Mouse (Mus musculus): ENCODE data around the gene Gm10639. TPM values are rescaled to one million over a fixed set of nuclear protein-coding genes. Genes with fewer than 3 reads are reported as not detected.
"Not testable (repeated sequence)": the region's sequence is repeated elsewhere in the genome, so short reads cannot be mapped to it uniquely, and the experiment has no call there.

The Gm10639 gene
- total and polyA plus RNA-seq, 2 experiments from 2014 or later, result not detected

DNA sequence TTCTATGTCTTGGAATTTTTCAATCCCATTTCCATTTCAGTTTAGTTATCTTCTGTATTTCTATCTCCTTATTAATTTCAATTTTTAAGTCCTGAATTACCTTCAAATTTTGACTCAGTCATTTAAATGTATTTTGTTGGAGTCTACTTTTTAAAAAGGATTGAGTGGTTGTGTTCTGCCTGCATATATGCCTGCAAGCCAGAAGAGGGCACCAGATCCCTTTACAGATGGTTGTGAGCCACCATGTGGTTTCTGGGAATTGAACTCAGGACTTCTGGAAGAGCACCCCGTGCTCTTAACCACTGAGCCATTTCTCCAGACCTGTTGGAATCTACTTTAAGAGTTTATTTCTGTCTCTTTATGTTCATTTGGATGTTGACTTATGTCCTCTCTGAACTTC lies 29.8 kb downstream of the Gm10639 start:
- no peaks in the 10 kb centered on the region for H3K4me1 ChIP-seq (ENCODE audit: insufficient read depth, low read length)
- 42% methylated on average over 1 of the region's 1 CpGs for WGBS
- ATAC-seq (ENCODE audit: low FRiP score) (no peak), DNase-seq (ENCODE audit: low spot score) (no peak)
- no peaks in the 10 kb centered on the region for H3K27me3 ChIP-seq (ENCODE audit: insufficient read depth, low read length)
- no peaks in the 10 kb centered on the region for H3K36me3 ChIP-seq (ENCODE audit: insufficient read depth, low read length)
- peak; percentile 61 for TF ChIP-seq CTCF (IDR thresholded peaks at IDR 0.05)
- no peak overlapping the region for H3K27ac ChIP-seq (ENCODE audit: low read depth, low read length)
- no peaks in the 10 kb centered on the region for H3K9me3 ChIP-seq (ENCODE audit: low read length)
- no peak overlapping the region for H3K4me3 ChIP-seq (ENCODE audit: low read depth, low read length)
- no peak overlapping the region for H3K9ac ChIP-seq (replicated peaks; ENCODE audit: low read length, poor library complexity, severe bottlenecking)
- H3K4me2 ChIP-seq (ENCODE audit: low read depth, low read length, poor library complexity, severe bottlenecking), result no peak overlapping the region

DNA sequence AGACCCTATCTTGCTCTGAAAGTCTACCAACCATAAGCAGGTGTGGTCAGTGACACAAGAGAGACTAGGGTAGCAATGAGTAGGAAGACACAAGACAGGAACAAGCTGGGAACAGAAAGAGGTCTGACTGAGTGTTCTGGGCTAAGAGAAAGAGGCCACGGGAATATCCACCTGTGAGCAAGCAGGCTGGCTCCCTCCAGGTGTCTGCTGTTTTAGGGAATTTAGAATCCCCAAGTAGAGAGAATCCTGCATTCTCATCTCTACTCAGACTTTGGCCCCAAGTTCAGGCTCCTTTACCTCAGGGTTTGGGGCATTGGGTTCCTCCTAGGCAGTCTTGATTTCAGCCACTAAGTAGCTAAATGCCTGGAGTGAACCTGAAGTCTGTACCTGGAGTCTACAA lies 37.6 kb downstream of the Gm10639 start, which contains the start of gene Omt2b:
Gene Omt2b, plus strand, starts transcription at position 301 of the 400 bp plus-strand sequence.
- not testable (repeated sequence) for H3K4me2 ChIP-seq (ENCODE audit: low read depth, low read length, poor library complexity, severe bottlenecking); ATAC-seq (ENCODE audit: low FRiP score); H3K9ac ChIP-seq (replicated peaks; ENCODE audit: low read length, poor library complexity, severe bottlenecking); H3K36me3 ChIP-seq (ENCODE audit: insufficient read depth, low read length); H3K9me3 ChIP-seq (ENCODE audit: low read length); DNase-seq (ENCODE audit: low spot score); H3K27ac ChIP-seq (ENCODE audit: low read depth, low read length); H3K27me3 ChIP-seq (ENCODE audit: insufficient read depth, low read length); H3K4me3 ChIP-seq (ENCODE audit: low read depth, low read length); H3K4me1 ChIP-seq (ENCODE audit: insufficient read depth, low read length)
- WGBS, result 82% methylated on average over 1 of the region's 1 CpGs

DNA sequence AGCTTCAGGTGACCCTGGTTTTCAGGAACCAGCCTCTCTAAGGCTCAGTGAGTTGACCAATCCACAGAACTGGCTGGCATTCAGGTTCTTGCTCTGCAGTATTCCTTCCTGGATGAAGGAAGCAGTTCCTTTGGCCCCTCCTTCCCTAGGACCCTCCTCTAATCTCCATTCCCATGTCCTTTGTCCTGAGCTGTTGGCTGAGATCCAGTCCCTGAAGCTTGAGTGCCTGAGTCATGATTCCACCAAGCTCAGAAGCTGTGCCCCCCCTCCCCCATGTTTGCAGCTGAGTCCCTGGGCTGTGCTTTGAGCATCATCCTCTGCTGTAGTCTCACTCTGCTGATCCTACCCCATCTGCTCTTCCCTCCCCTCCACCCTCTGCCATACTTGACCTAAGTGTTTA lies 47.3 kb downstream of the Gm10639 start:
- H3K4me3 ChIP-seq (ENCODE audit: low read depth, low read length); H3K9ac ChIP-seq (replicated peaks; ENCODE audit: low read length, poor library complexity, severe bottlenecking); H3K36me3 ChIP-seq (ENCODE audit: insufficient read depth, low read length); ATAC-seq (ENCODE audit: low FRiP score); H3K4me2 ChIP-seq (ENCODE audit: low read depth, low read length, poor library complexity, severe bottlenecking); H3K9me3 ChIP-seq (ENCODE audit: low read length); H3K27ac ChIP-seq (ENCODE audit: low read depth, low read length); H3K4me1 ChIP-seq (ENCODE audit: insufficient read depth, low read length); H3K27me3 ChIP-seq (ENCODE audit: insufficient read depth, low read length): not testable (repeated sequence)
- peak; percentile 18 for DNase-seq (ENCODE audit: low spot score)

DNA sequence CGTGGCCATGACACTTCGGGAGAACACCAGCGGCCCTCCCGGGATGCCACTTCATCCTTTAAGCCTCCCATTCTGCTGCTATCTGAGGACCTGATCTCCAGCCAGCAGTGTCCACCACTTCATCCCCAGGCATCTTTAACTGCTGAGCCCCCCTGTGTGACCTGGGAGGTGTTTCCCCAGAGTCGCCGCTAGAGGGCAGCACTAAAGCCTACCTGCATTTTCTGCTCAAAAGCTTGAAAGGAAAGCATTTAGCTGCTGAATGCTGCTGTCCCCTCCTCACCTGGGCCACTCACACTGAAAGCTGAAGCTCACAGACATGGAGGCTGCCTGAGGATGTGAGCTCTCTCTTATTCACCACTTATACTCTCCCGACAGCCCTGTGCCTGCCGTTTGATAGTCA lies 50.6 kb downstream of the Gm10639 start:
- peak overlapping the region; percentile 18; the same call in 1 of the 2 replicates for H3K4me2 ChIP-seq (ENCODE audit: low read depth, low read length, poor library complexity, severe bottlenecking)
- WGBS, result 6% methylated on average over 8 of the region's 8 CpGs
- ATAC-seq (ENCODE audit: low FRiP score), result peak; percentile 56

DNA sequence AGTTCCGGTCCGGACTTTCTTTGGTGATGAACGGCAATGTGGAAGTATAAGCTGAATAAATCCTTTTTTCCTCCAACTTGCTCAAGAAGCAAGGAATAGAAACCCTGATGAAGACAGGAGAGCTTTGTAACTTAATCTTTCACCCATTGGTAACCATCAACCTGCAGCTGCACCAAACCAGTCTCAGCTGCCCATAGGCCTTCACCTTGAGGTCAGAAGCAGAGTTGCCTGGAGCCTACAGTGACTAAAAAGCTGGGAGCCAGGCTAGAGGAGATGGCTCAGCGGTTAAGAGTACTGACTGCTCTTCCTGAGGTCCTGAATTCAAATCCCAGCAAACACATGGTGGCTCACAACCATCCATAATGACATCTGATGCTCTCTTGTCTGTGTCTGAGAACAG lies 52.8 kb downstream of the Gm10639 start:
- WGBS, result 90% methylated on average over 4 of the region's 4 CpGs
- not testable (repeated sequence) for H3K27ac ChIP-seq (ENCODE audit: low read depth, low read length); ATAC-seq (ENCODE audit: low FRiP score); H3K9me3 ChIP-seq (ENCODE audit: low read length); H3K4me3 ChIP-seq (ENCODE audit: low read depth, low read length); H3K9ac ChIP-seq (replicated peaks; ENCODE audit: low read length, poor library complexity, severe bottlenecking); DNase-seq (ENCODE audit: low spot score); H3K36me3 ChIP-seq (ENCODE audit: insufficient read depth, low read length); H3K4me1 ChIP-seq (ENCODE audit: insufficient read depth, low read length); H3K27me3 ChIP-seq (ENCODE audit: insufficient read depth, low read length); H3K4me2 ChIP-seq (ENCODE audit: low read depth, low read length, poor library complexity, severe bottlenecking)

More for the DNA sequence above, 50.6 kb downstream of the Gm10639 start:
- H3K9me3 ChIP-seq (ENCODE audit: low read length); H3K27ac ChIP-seq (ENCODE audit: low read depth, low read length); H3K4me3 ChIP-seq (ENCODE audit: low read depth, low read length); H3K4me1 ChIP-seq (ENCODE audit: insufficient read depth, low read length); H3K36me3 ChIP-seq (ENCODE audit: insufficient read depth, low read length); H3K27me3 ChIP-seq (ENCODE audit: insufficient read depth, low read length); H3K9ac ChIP-seq (replicated peaks; ENCODE audit: low read length, poor library complexity, severe bottlenecking): not testable (repeated sequence)
- TF ChIP-seq CTCF (IDR thresholded peaks at IDR 0.05), result peak; percentile 87
- DNase-seq (ENCODE audit: low spot score), result peak; percentile 51

DNA sequence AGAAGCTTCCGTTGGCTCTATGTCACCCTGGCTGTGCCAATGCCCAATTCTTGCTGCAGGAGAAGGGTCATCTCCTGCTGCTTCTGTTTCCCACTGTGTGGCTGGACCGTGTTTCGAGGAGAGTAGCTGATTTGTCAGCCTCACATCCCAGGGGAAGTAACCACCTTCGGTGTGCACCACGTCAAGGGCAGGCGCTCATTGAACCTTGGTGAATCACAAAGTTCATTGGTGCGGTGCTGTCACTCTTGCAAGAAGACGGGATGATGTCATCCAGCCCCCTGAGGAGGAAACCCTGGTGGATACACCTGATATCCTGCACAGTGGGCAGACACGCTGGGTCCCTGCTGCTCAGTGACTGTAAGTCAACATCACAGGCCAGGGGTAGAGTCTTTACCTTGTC lies 53.3 kb downstream of the Gm10639 start:
- H3K27me3 ChIP-seq (ENCODE audit: insufficient read depth, low read length); H3K9me3 ChIP-seq (ENCODE audit: low read length); ATAC-seq (ENCODE audit: low FRiP score); H3K4me1 ChIP-seq (ENCODE audit: insufficient read depth, low read length); DNase-seq (ENCODE audit: low spot score); H3K27ac ChIP-seq (ENCODE audit: low read depth, low read length); H3K9ac ChIP-seq (replicated peaks; ENCODE audit: low read length, poor library complexity, severe bottlenecking); H3K36me3 ChIP-seq (ENCODE audit: insufficient read depth, low read length); H3K4me3 ChIP-seq (ENCODE audit: low read depth, low read length); H3K4me2 ChIP-seq (ENCODE audit: low read depth, low read length, poor library complexity, severe bottlenecking): not testable (repeated sequence)
- WGBS, result 90% methylated on average over 9 of the region's 9 CpGs

DNA sequence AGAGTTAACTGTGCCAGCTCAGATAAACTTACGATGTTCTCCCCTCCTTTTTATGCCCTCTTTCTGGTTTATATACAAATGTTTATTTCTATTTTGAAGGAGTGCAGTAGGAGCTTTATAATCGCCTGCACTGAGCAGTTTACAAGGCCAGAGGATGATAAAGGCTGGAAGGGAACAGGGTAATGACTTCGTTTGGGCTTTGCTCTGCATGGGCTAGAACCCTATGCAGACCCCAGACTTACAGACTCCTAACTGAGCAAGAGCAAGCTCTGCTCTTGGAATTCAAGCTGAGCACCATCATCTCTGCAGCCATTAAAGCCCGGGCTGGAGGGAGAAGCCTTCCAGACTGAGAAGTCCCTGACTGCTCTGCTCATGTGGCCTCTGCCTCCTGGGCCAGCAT lies 55.5 kb downstream of the Gm10639 start:
- ATAC-seq (ENCODE audit: low FRiP score); DNase-seq (ENCODE audit: low spot score); H3K4me1 ChIP-seq (ENCODE audit: insufficient read depth, low read length); H3K36me3 ChIP-seq (ENCODE audit: insufficient read depth, low read length); H3K27ac ChIP-seq (ENCODE audit: low read depth, low read length); H3K4me3 ChIP-seq (ENCODE audit: low read depth, low read length); H3K4me2 ChIP-seq (ENCODE audit: low read depth, low read length, poor library complexity, severe bottlenecking); H3K9me3 ChIP-seq (ENCODE audit: low read length); H3K9ac ChIP-seq (replicated peaks; ENCODE audit: low read length, poor library complexity, severe bottlenecking); H3K27me3 ChIP-seq (ENCODE audit: insufficient read depth, low read length): not testable (repeated sequence)
- WGBS, result 73% methylated on average over 4 of the region's 4 CpGs
